Mouse (Mus musculus) fibroblast of lung, adult 2 months (primary cell): Measurements from ENCODE around the gene Spon1.
A peak's percentile ranks its signal among the peaks of the same experiment; 100 is the strongest.

Source experiments
- DNase-seq: peaks from one replicate; pipeline ENCODE4 v3.0.0-alpha.2; 2011; ENCODE audit warnings: low read depth

Gene Spon1

GRCm38 (mm10) chr7:114063534-114063933 lies 297.7 kb downstream of the Spon1 start:
- DNase-seq, result no peak

GRCm38 (mm10) chr7:114063966-114064365 lies 298.2 kb downstream of the Spon1 start:
- DNase-seq, result no peak

- DNase-seq, result no peak
These were observed 299.8 kb downstream of the Spon1 start for GRCm38 (mm10) chr7:114065407-114066185.

- DNase-seq, result peak; percentile 50
These were observed 300.9 kb downstream of the Spon1 start for GRCm38 (mm10) chr7:114066529-114067178.

- no peak for DNase-seq
These were observed 303.2 kb downstream of the Spon1 start for GRCm38 (mm10) chr7:114068956-114069533.

GRCm38 (mm10) chr7:114069726-114070457 lies 304.1 kb downstream of the Spon1 start:
- no peak for DNase-seq

GRCm38 (mm10) chr7:114070458-114070840 lies 304.7 kb downstream of the Spon1 start:
- DNase-seq, result no peak

GRCm38 (mm10) chr7:114071395-114071794 lies 305.6 kb downstream of the Spon1 start:
- no peak for DNase-seq

- no peak for DNase-seq
These were observed 306.2 kb downstream of the Spon1 start for GRCm38 (mm10) chr7:114071851-114072616.

- DNase-seq, result no peak
These were observed 308.3 kb downstream of the Spon1 start for GRCm38 (mm10) chr7:114074133-114074532.

- DNase-seq, result no peak
These were observed 308.8 kb downstream of the Spon1 start for GRCm38 (mm10) chr7:114074595-114074994.

- no peak for DNase-seq
These were observed 313.5 kb downstream of the Spon1 start for GRCm38 (mm10) chr7:114079343-114079742.

- no peak for DNase-seq
These were observed 314.5 kb downstream of the Spon1 start for GRCm38 (mm10) chr7:114080250-114080649.

- DNase-seq, result no peak
These were observed 316.0 kb downstream of the Spon1 start for GRCm38 (mm10) chr7:114081633-114082420.

- DNase-seq, result no peak
These were observed 317.3 kb downstream of the Spon1 start for GRCm38 (mm10) chr7:114083088-114083487.

GRCm38 (mm10) chr7:114083760-114084159 lies 318.0 kb downstream of the Spon1 start:
- DNase-seq, result no peak

GRCm38 (mm10) chr7:114086021-114086710 lies 320.4 kb downstream of the Spon1 start:
- no peak for DNase-seq

GRCm38 (mm10) chr7:114087341-114087740 lies 321.5 kb downstream of the Spon1 start:
- no peak for DNase-seq

- no peak for DNase-seq
These were observed 322.2 kb downstream of the Spon1 start for GRCm38 (mm10) chr7:114087986-114088385.

- DNase-seq, result no peak
These were observed 323.1 kb downstream of the Spon1 start for GRCm38 (mm10) chr7:114088918-114089317.
